Mouse (Mus musculus) thymus, adult 18-20 months (tissue): ENCODE results near the gene Ccdc88c.

Experiments
- DNase-seq, 2 experiments: peaks; one replicate each; pipeline ENCODE4 v3.0.0; 2022; ENCODE audit warnings: mixed read lengths in 2 of 2

Ccdc88c gene

GRCm38 (mm10) chr12:100925644-100926619, 102.9 kb downstream of the Ccdc88c start:
- DNase-seq = no peak

- DNase-seq = no peak
Measured at GRCm38 (mm10) chr12:100924646-100925339, 104.1 kb downstream of the Ccdc88c start.

- DNase-seq = no peak
Measured at GRCm38 (mm10) chr12:100910731-100911130, 118.1 kb downstream of the Ccdc88c start.

GRCm38 (mm10) chr12:100909765-100910164, 119.1 kb downstream of the Ccdc88c start:
- DNase-seq = no peak

- DNase-seq = no peak
Measured at GRCm38 (mm10) chr12:100908298-100909034, 120.4 kb downstream of the Ccdc88c start.

- DNase-seq = no peak
Measured at GRCm38 (mm10) chr12:100907598-100908297, 121.1 kb downstream of the Ccdc88c start, which contains the start of gene Gpr68. TSS of gene Gpr68 (minus strand) at chr12:100908198.

- DNase-seq = no peak
Measured at GRCm38 (mm10) chr12:100906861-100907260, 122.0 kb downstream of the Ccdc88c start.

- DNase-seq = peak; percentile 43 to 75
Measured at GRCm38 (mm10) chr12:100903761-100904160, 125.1 kb downstream of the Ccdc88c start.

- no peak for DNase-seq
Measured at GRCm38 (mm10) chr12:100901386-100901785, 127.5 kb downstream of the Ccdc88c start.

- no peak for DNase-seq
Measured at GRCm38 (mm10) chr12:100900901-100901300, 128.0 kb downstream of the Ccdc88c start.

- DNase-seq = no peak
Measured at GRCm38 (mm10) chr12:100899111-100899640, 129.7 kb downstream of the Ccdc88c start.

- no peak for DNase-seq
Measured at GRCm38 (mm10) chr12:100897736-100898650, 130.9 kb downstream of the Ccdc88c start.

- no peak for DNase-seq
Measured at GRCm38 (mm10) chr12:100896661-100897060, 132.2 kb downstream of the Ccdc88c start.

- DNase-seq = peak in 1 of 2 experiments; percentile 27
Measured at GRCm38 (mm10) chr12:100895504-100895903, 133.4 kb downstream of the Ccdc88c start.

- no peak for DNase-seq
Measured at GRCm38 (mm10) chr12:100890548-100890947, 138.3 kb downstream of the Ccdc88c start.

- no peak for DNase-seq
Measured at GRCm38 (mm10) chr12:100887801-100888258, 141.0 kb downstream of the Ccdc88c start.

GRCm38 (mm10) chr12:100886877-100887276, 142.0 kb downstream of the Ccdc88c start:
- DNase-seq = no peak

- no peak for DNase-seq
Measured at GRCm38 (mm10) chr12:100885585-100885984, 143.3 kb downstream of the Ccdc88c start.

GRCm38 (mm10) chr12:100883168-100883567, 145.7 kb downstream of the Ccdc88c start:
- peak in 1 of 2 experiments; percentile 34 for DNase-seq

GRCm38 (mm10) chr12:100878556-100878955, 150.3 kb downstream of the Ccdc88c start:
- DNase-seq = no peak

GRCm38 (mm10) chr12:100877936-100878335, 150.9 kb downstream of the Ccdc88c start:
- DNase-seq = no peak
